Mouse (Mus musculus) adrenal gland, postnatal 36 days (tissue): ENCODE measurements around the gene Gm43517. TPM values are rescaled to one million over a fixed set of nuclear protein-coding genes. Genes with fewer than 3 reads are reported as not detected.

Source experiments
- DNase-seq, 2 experiments: peaks; one replicate each; pipeline ENCODE4 v3.0.0; 2021; ENCODE audit warnings: mixed read lengths in 1 of 2
- total RNA-seq, 2 experiments: library from RNA; stranded (reverse); gene quantifications; 2 replicates each; pipeline ENCODE4 v1.2.3; 2021

The Gm43517 gene
- total RNA-seq, 2 experiments from 2014 or later = not detected

GRCm38 (mm10) chr12:49409833-49410232, 24.9 kb downstream of the Gm43517 start:
- no peak for DNase-seq

GRCm38 (mm10) chr12:49417963-49418362, 33.0 kb downstream of the Gm43517 start:
- DNase-seq = no peak

Other genes with a start within 250 kb of the Gm43517 start
- not detected for gene Foxg1, start 2.5 kb upstream of the Gm43517 start, total RNA-seq